Mouse (Mus musculus) stomach, postnatal 0 days (tissue): ENCODE results near the gene Prickle2.

ENCODE experiments used
- CTCF ChIP-seq: IDR thresholded peaks from 2 replicates; pipeline ENCODE4 v1.5.1; 2016; ENCODE audit warnings: antibody characterized with exemption, low read depth, mild to moderate bottlenecking, moderate library complexity
- EP300 ChIP-seq: optimal IDR thresholded peaks from 2 replicates; pipeline ENCODE3; 2016; ENCODE audit warnings: antibody characterized with exemption

GRCm38 (mm10) chr6:92480941-92481689 lies 224.8 kb downstream of the Prickle2 start:
- TF ChIP-seq CTCF (peak; percentile 6; the same call in 1 of the 2 replicates), EP300 (no peak)
